Mouse (Mus musculus) bone marrow, adult 2 months (tissue): ENCODE results near the gene Relch.

Experiments
- CTCF ChIP-seq: fragments of 200-500 bp; IDR thresholded peaks from 2 replicates; pipeline ENCODE4 v1.5.1; 2011; ENCODE audit warnings: low read length, control low read depth; ENCODE audit not compliant: control insufficient read depth, insufficient read depth
- POLR2A ChIP-seq: fragments of 200-500 bp; IDR thresholded peaks from 2 replicates; pipeline ENCODE4 v1.6.1; 2011; ENCODE audit warnings: low read depth, mild to moderate bottlenecking, control low read depth, low read length, borderline replicate concordance; ENCODE audit not compliant: control insufficient read depth

DNA sequence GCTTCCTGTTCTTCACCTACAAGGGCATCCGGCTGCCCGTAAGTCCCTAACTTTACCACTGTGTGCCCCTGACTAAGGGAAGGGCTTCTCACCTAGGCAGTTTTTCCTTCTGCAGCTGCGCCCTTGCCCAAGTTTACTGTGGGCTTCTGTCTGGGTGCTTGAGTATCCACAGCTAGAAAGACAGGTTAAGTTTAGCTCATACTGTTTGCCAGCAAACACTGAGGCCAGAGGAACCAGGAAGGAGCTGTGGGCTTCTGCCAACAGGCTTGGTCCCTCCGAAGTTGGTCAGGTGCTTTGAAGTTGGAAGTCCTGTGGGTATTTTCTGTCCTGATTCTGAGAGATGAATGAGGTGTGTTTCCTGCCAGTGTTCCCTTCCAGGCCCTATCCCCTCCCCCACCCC is 121.5 kb downstream of the Relch start:
- TF ChIP-seq CTCF (no peak), POLR2A (no peak)
